Mouse (Mus musculus) olfactory bulb, adult 2 months (tissue): ENCODE data around the gene Zcchc24.

Experiments
- CTCF ChIP-seq: fragments of 200-500 bp; IDR thresholded peaks from 2 replicates; pipeline ENCODE4 v1.5.1; 2012; ENCODE audit warnings: low read depth, mild to moderate bottlenecking, low read length, moderate library complexity; ENCODE audit not compliant: insufficient read depth
- POLR2A ChIP-seq: fragments of 200-500 bp; IDR thresholded peaks from 2 replicates; pipeline ENCODE4 v1.6.1; 2012; ENCODE audit warnings: mild to moderate bottlenecking, low read depth, low read length, moderate library complexity; ENCODE audit not compliant: insufficient read depth

DNA sequence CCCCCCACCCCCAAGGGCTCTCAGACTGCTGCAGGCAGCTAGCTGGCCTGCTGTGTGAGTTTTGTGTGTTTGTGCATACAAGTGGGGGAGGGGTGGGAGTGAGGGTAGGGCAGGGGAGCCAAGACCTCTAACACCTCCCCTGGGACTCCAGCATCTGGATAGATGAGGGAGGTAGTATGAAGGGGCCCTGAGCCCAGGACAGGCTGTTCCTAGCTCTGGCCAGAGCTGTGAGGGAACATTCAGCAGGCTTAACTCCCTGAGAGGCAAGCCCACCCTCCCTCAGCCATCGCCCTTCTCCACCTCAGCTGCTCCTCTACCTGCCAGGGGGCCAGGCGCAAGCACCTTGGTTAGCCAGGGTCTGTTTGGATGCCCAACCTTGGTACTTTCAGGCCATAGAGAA lies 59.9 kb downstream of the Zcchc24 start:
- TF ChIP-seq POLR2A (no peak), CTCF (no peak)
